Mouse (Mus musculus): ENCODE measurements around the gene Tespa1.
"Not testable (repeated sequence)": the region's sequence is repeated elsewhere in the genome, so short reads cannot be mapped to it uniquely, and the experiment has no call there.

Tespa1 gene

DNA sequence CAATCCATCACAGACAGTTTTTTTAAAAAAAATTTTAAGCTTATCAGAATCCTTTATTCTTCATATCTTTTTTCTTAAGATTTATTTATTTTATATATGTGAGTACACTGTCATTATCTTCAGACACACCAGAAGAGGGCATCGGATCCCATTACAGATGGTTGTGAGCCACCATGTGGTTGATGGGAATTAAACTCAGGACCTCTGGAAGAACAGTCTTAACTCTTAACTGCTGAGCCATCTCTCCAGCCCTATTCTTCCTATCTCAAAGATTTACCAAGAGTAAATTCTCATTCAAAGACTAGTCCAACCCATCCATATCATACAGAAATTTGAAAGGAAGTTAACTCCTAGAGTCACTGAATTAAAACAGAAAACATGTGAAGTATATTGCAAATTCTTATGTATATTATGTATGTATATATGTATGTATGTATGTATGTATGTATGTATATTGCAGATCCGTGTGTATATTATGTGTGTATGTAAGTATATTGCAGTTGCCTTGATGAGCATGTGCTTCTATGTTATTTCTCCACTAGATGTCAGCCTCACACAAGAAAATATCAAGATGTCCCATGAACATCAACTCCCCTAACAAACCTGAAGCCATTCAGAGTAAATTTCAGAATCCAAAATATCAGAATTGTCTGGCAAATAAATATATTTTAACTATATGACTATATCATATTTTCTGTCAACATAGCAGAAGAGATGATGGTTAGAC lies 40.9 kb downstream of the Tespa1 start:
- DNase-seq (ENCODE audit: low spot score in 2 of 2), result no peak

DNA sequence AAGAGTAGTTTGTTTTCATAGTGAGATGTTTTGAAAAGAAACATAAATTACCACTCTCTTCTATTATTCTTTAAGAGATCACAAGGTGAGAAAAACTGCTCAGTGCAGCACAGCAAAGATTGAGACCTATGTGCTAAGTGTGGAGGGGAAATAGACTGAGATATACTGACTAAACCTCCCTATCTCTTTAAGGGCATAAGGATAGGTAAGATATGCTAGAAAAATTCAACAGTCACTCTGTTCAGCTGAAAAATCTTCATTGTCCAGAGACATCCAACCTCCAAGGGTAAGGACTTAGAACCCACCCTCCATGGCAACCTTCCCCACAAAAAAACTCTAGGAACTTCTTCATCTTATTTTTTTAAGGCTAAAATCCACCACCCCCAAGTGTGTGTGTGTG lies 42.1 kb downstream of the Tespa1 start:
- no peak for DNase-seq (ENCODE audit: low spot score in 2 of 2)

DNA sequence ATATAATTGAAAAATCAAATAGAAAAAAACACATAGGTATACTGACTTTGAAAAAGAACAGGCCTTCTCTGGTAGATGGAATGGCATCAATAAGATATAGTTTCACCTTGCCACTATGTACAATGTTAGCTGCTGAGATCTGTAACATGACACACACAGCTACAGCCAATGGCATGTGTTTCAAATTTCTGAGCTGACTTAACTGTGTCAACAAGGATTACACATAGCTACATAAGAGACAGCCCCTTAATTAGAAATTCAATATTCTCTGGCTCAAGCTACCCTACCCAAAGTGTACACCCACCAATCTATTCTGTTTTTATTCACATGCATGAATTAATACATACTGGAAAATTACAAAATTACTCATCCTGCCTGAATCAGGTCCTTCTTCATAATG lies 45.7 kb downstream of the Tespa1 start:
- no peak for DNase-seq (ENCODE audit: low spot score in 2 of 2)

- DNase-seq (ENCODE audit: low spot score in 2 of 2), result no peak
Observed at GRCm38 (mm10) chr10:130370005-130370682, 47.5 kb downstream of the Tespa1 start.

DNA sequence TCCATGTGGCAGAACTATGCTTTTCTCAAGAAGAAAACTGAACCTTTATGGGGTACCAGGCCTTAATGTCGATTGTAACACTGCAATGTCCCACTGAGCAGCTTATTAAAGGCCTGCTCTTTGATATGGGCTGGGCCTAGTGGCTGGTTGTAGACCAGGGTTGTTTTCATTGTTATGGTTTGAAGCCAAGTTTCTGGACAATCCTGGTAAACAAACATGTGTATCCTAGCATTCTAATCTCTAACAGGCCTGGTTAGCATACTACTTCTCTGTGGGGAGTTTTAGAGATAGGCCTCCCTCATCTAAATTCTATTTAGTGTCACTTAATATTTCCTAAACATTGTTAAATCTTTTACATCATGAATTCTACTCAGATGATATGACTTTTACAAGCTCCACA lies 49.0 kb downstream of the Tespa1 start:
- DNase-seq (ENCODE audit: low spot score in 2 of 2), result no peak

DNA sequence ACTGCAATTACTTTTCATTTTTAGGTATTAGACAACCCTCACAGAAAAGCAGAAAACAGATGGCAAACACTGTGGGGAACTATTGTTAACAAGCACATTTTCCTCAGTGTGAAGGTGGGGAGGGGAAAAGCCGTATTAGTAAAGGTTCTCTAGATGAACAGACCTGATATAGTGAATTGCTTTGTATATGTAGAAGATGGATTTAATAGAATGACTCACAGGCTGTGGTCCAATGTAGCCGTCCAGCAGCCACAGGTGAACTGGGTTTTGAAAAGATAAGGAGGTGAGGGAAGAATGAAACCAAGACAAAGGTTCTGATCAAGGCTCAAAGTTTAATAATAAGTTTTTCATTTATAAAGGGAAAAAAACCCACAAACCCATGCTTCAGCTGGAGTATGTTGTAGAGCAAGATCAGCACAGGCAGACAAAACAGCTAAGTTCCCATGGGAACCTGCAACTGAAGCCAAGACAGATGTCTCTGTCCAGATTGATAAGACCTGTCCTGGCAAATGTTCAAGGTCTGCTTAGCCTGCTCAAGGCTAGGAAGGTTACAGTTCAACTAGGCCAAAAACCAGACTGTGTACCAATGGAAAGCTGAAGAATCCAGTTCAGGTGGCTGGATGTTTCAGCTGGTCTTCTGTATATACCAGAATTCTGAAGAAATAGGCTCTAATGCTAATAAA lies 50.0 kb downstream of the Tespa1 start:
- peak; percentile 8 to 40 for DNase-seq (ENCODE audit: low spot score in 2 of 2)

DNA sequence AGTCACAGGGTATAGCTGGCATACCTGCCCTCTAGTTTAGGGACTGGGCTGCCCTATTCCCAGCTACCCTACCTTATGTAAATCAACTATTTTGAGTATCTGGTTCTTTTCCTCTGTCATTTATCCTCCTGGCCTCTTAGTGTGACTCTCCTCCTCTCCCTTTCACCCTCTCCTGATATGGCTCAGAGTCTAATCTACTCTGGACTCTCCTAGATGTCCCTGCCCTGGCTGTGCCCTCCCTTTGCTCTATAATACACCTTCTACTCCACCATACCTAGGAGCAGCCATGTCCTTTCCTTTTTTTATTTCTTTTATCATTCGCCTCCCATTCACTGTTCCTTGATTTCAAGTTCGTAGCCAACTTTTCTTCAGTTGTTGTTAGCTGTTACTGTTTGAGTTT lies 52.5 kb downstream of the Tespa1 start:
- DNase-seq (ENCODE audit: low spot score in 2 of 2), result no peak

DNA sequence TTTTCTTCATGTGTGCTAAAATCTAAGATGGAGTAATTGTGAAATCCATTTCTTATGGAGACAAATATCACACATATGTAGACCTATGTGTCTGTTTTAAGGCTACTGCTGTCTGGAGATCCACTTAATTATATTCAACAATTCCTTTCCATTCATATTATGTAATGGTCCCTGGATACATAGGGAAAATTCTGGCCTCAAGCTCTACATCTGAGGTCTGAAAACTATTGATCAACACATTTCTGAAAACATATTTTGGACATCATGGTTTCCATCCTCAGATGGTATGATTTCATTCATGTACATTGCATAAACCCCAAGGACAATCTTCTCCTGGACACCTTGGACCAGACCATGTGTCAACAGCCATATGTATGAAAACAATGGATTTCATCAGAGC lies 71.6 kb downstream of the Tespa1 start, which contains the start of gene Vmn2r84:
Vmn2r84 (minus strand) TSS at position 101 of the 400 bp plus-strand sequence.
- no peak for DNase-seq (ENCODE audit: low spot score in 2 of 2)

- DNase-seq (ENCODE audit: low spot score in 2 of 2), result not testable (repeated sequence)
Observed at GRCm38 (mm10) chr10:130412167-130412698, 89.6 kb downstream of the Tespa1 start.

All from spleen, postnatal 36 days (tissue).